Mouse (Mus musculus): ENCODE measurements at regions not wholly inside any gene's neighbourhood (a gene's known extent, or its start where the extent isn't known, plus 50 kb on each side); places are given as distances from the start of the nearest gene placed in this dataset.

DNA sequence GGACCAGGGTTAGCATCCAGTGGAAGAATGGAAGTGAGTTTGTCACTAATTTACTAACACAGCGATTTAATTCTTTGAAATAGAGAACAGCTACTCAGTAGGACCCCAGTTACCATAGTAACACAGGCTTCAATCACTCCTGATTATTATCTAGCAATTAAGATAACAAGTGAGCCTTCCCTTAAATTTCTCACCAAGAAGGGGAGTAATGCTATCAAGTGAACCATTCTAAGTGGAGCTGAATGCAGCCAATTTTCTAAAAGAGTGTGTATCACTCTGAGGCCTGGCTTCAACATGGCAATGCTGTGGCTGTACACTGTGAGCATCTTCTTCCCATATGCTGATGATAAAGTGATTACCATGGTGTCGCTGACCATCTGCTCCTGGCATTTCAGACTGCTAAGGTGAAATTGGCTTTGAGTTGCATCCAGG lies 211.0 kb upstream of the Gm11042 start:
- no peak for TF ChIP-seq CTCF (IDR thresholded peaks at IDR 0.05; ENCODE audit: extremely low read depth, insufficient read depth, insufficient read length, insufficient replicate concordance)
- TF ChIP-seq POLR2A (IDR thresholded peaks at IDR 0.05; ENCODE audit: low read depth, low read length), result no peak

Data from spleen, adult 2 months (tissue).